Mouse (Mus musculus) erythroblast, adult 5-6 weeks (primary cell): Measurements from ENCODE around the gene Vmn2r24. TPM values are rescaled to one million over a fixed set of nuclear protein-coding genes. Genes with fewer than 3 reads are reported as not detected.
"Not testable (repeated sequence)": the region's sequence is repeated elsewhere in the genome, so short reads cannot be mapped to it uniquely, and the experiment has no call there.

Experiments used
- ATAC-seq: replicated peaks from 2 replicates; pipeline ENCODE4 v1.8.0; 2016; ENCODE audit warnings: moderate number of reproducible peaks, mild to moderate bottlenecking, moderate TSS enrichment, inconsistent platforms; ENCODE audit not compliant: poor library complexity, low FRiP score, severe bottlenecking
- total RNA-seq, 2 experiments: library from RNA; stranded (forward) in 1 of 2; stranded (reverse) in 1 of 2; fragments of 150-400 nt in 1 of 2; fragments of 200-764, 138-1000 nt in 1 of 2; gene quantifications; 2 replicates each; pipeline versions ENCODE4 v1.2.3 to v1.2.4; 2015 to 2017; ENCODE audit warnings: low replicate concordance in 2 of 2

The Vmn2r24 gene
- total RNA-seq (2015; ENCODE audit: low replicate concordance) (not detected in 2 replicates), total RNA-seq (2017; ENCODE audit: low replicate concordance) (not detected in 2 replicates)

DNA sequence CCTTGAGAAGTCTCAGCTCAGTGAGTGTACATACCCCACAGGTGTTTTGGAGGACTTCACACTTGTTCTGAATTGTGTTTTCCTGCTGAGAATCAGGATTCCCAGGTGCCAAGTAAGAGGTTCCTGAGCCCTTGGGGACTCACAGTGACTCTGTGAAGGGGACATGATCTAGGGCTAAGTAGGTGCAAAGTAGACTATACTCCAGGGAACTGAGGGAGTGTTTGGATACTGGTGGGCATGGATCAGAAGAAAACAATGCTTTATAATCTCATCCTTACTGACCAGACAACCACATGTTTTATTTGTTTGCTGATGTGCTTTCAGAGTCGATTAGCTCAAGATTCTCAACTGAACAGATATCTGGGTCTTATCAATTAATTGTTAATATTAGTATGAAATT, at the start of gene Vmn2r24:
TSS of gene Vmn2r24 (plus strand) at position 301 of the 400 bp plus-strand sequence.
- no peak for ATAC-seq

DNA sequence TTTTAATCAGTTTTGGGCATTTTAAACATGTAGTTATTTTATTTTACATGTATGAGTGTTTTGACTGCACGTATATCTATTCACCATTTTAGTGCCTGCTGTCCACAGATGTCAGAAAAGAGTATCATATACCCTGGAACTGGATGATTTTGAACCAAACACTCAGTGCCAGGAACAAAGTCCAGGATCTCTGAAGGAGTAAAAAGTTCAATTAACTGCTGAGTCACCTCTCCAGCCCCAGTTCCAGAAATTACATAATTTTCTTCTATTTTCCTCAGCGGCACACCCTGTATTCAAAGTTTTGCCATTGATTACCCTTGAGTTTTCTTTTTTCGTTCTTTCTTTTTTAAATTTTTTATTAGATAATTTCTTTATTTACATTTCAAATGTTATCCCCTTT, 8.6 kb upstream of the Vmn2r24 start:
- ATAC-seq, result no peak

DNA sequence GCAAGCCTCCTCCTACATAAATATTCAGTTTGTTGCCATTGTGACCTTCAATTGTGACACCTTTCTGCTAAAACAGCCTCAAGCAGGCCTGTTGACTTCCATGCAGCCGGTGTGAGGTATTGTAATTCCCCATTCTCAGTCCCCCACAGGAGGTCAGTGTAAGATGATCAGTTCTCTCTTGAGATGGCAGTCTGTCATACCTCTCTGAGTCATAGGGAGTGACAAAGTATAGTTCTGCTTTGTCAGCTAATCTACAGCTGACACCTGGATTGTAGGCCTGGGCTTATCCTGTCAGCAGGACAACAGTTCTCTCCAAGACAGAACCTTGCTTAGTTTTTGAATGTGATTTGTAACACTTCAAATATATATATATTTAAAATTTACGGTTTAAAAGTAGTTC, 6.2 kb downstream of the Vmn2r24 start:
- ATAC-seq, result no peak

DNA sequence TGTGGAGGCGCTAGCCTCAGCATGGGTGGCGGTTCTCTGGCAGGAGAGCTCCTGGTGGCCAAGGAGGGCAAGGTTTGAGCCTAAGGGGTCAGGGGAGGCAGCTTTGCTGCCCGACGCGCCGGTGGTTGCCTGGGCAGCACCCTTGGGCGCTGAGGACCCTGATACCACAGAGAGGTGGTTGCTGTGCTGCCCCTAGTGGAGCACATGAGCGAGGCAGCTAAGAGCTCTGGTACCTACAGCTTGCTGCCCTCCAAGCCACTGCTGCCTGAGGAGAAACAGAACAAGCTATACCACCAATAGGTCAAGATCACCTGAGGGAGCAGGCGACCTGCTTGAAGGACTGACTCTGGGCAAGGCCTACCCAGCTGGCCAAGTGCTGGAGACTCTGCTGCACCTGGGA, 15.1 kb downstream of the Vmn2r24 start:
- ATAC-seq, result no peak

GRCm38 (mm10) chr6:123810291-123810690, 31.6 kb downstream of the Vmn2r24 start:
- not testable (repeated sequence) for ATAC-seq

GRCm38 (mm10) chr6:123819951-123820350, 41.3 kb downstream of the Vmn2r24 start:
- no peak for ATAC-seq

DNA sequence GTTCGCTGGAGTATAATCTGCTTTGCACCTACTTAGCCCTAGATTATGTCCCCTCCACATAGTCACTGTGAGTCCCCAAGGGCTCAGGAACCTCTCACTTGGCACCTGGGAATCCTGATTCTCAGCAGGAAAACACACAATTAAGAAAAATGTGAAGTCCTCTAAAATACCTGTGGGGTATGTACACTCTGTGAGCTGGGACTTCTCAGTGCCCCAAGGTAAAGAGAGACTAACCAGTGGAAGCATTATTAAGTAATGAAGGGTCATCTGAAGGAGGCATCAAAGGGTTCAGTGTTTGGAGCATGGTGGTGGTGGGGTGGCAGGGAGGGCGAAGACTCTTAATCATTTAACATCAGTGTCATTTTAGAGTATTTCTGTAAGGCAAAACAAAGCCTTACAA, 74.7 kb downstream of the Vmn2r24 start, which contains the start of gene Vmn2r25:
TSS of gene Vmn2r25 (minus strand) at position 101 of the 400 bp plus-strand sequence.
- not testable (repeated sequence) for ATAC-seq

Other genes starting within 250 kb of the Vmn2r24 start
- not detected in 2 replicates for gene Vmn2r21, start 245.5 kb upstream of the Vmn2r24 start, total RNA-seq (2015; ENCODE audit: low replicate concordance)
- gene Vmn2r21, start 245.5 kb upstream of the Vmn2r24 start, total RNA-seq (2017; ENCODE audit: low replicate concordance), result not detected in 2 replicates
- not detected in 2 replicates for gene Vmn2r22, start 128.2 kb upstream of the Vmn2r24 start, total RNA-seq (2015; ENCODE audit: low replicate concordance)
- not detected in 2 replicates for gene Vmn2r22, start 128.2 kb upstream of the Vmn2r24 start, total RNA-seq (2017; ENCODE audit: low replicate concordance)
- not detected in 2 replicates for gene Vmn2r23, start 76.2 kb upstream of the Vmn2r24 start, total RNA-seq (2015; ENCODE audit: low replicate concordance)
- gene Vmn2r23, start 76.2 kb upstream of the Vmn2r24 start, total RNA-seq (2017; ENCODE audit: low replicate concordance), result 0.14 TPM in 1 of 2 replicates, not detected in the other
- gene Vmn2r25, start 74.6 kb downstream of the Vmn2r24 start, total RNA-seq (2015; ENCODE audit: low replicate concordance), result not detected in 2 replicates
- gene Vmn2r25, start 74.6 kb downstream of the Vmn2r24 start, total RNA-seq (2017; ENCODE audit: low replicate concordance), result not detected in 2 replicates
- gene Vmn2r26, start 245.7 kb downstream of the Vmn2r24 start, total RNA-seq (2015; ENCODE audit: low replicate concordance), result not detected in 2 replicates
- gene Vmn2r26, start 245.7 kb downstream of the Vmn2r24 start, total RNA-seq (2017; ENCODE audit: low replicate concordance), result not detected in 2 replicates